Mouse (Mus musculus): ENCODE data around the gene Gm18596. TPM values are rescaled to one million over a fixed set of nuclear protein-coding genes. Genes with fewer than 3 reads are reported as not detected.

The Gm18596 gene
- polyA plus RNA-seq, 2 experiments from 2014 or later, result not detected

GRCm38 (mm10) chr10:77709831-77710230 is 32.6 kb downstream of the Gm18596 start:
- no peak for ATAC-seq

- ATAC-seq, result no peak
Measured at GRCm38 (mm10) chr10:77706326-77706725, 36.1 kb downstream of the Gm18596 start, which contains the start of gene Gm10272. TSS of gene Gm10272 (plus strand) at chr10:77706626.

- ATAC-seq, result no peak
Measured at GRCm38 (mm10) chr10:77697133-77697532, 45.3 kb downstream of the Gm18596 start, which contains the start of gene Gm9508. TSS of gene Gm9508 (minus strand) at chr10:77697233.

Other genes starting within 250 kb of the Gm18596 start
- gene Fam207a, start 226.9 kb downstream of the Gm18596 start, polyA plus RNA-seq (2017; shearing (Covaris generic)), result 10 to 100 TPM; 11.8 to 14.3 TPM
- gene Itgb2, start 212.4 kb downstream of the Gm18596 start, polyA plus RNA-seq (2017; shearing (Covaris generic)), result 100 to 1,000 TPM; 449 to 774 TPM
- 100 to 1,000 TPM; 107 to 179 TPM for gene Pttg1ip, start 160.9 kb downstream of the Gm18596 start, polyA plus RNA-seq (2017; shearing (Covaris generic))
- gene Sumo3, start 136.5 kb downstream of the Gm18596 start, polyA plus RNA-seq (2017; shearing (Covaris generic)), result 100 to 1,000 TPM in 1 of 2 experiments, 10 to 100 TPM in 1; 96.6 to 109 TPM
- 1 to 10 TPM in 1 of 2 experiments, not detected in 1; 3.0 TPM for gene Gm49325, start 136.4 kb downstream of the Gm18596 start, polyA plus RNA-seq (2017; shearing (Covaris generic))
- gene Ube2g2, start 120.4 kb downstream of the Gm18596 start, polyA plus RNA-seq (2017; shearing (Covaris generic)), result 10 to 100 TPM; 42.0 to 65.6 TPM
- 1 to 10 TPM in 1 of 2 experiments, under 1 TPM in 1; 0.31 to 1.4 TPM for gene Tspear, start 56.1 kb downstream of the Gm18596 start, polyA plus RNA-seq (2017; shearing (Covaris generic))
- not detected for gene Gm19402, start 51.9 kb downstream of the Gm18596 start, polyA plus RNA-seq (2017; shearing (Covaris generic))
- not detected for gene Gm9508, start 45.4 kb downstream of the Gm18596 start, polyA plus RNA-seq (2017; shearing (Covaris generic))
- gene Gm10272, start 36.0 kb downstream of the Gm18596 start, polyA plus RNA-seq (2017; shearing (Covaris generic)), result not detected
- gene Gm10024, start 31.2 kb downstream of the Gm18596 start, polyA plus RNA-seq (2017; shearing (Covaris generic)), result not detected
- not detected for gene Gm10142, start 26.8 kb downstream of the Gm18596 start, polyA plus RNA-seq (2017; shearing (Covaris generic))
- not detected for gene Krtap12-1, start 22.0 kb downstream of the Gm18596 start, polyA plus RNA-seq (2017; shearing (Covaris generic))
- not detected for gene Gm10100, start 16.2 kb downstream of the Gm18596 start, polyA plus RNA-seq (2017; shearing (Covaris generic))
- gene Gm9736, start 8.7 kb upstream of the Gm18596 start, polyA plus RNA-seq (2017; shearing (Covaris generic)), result not detected
- not detected for gene Gm3233, start 17.0 kb upstream of the Gm18596 start, polyA plus RNA-seq (2017; shearing (Covaris generic))
- not detected for gene Gm3238, start 28.7 kb upstream of the Gm18596 start, polyA plus RNA-seq (2017; shearing (Covaris generic))
- not detected for gene Gm7138, start 34.3 kb upstream of the Gm18596 start, polyA plus RNA-seq (2017; shearing (Covaris generic))
- gene Gm3250, start 39.9 kb upstream of the Gm18596 start, polyA plus RNA-seq (2017; shearing (Covaris generic)), result not detected
- not detected for gene Gm7137, start 45.6 kb upstream of the Gm18596 start, polyA plus RNA-seq (2017; shearing (Covaris generic))
- gene Gm9639, start 52.4 kb upstream of the Gm18596 start, polyA plus RNA-seq (2017; shearing (Covaris generic)), result not detected
- gene Gm19668, start 56.5 kb upstream of the Gm18596 start, polyA plus RNA-seq (2017; shearing (Covaris generic)), result not detected
- gene Gm9507, start 69.2 kb upstream of the Gm18596 start, polyA plus RNA-seq (2017; shearing (Covaris generic)), result not detected
- not detected for gene Gm2696, start 72.0 kb upstream of the Gm18596 start, polyA plus RNA-seq (2017; shearing (Covaris generic))
- not detected for gene Krtap10-4, start 84.5 kb upstream of the Gm18596 start, polyA plus RNA-seq (2017; shearing (Covaris generic))
- gene Krtap10-10, start 93.3 kb upstream of the Gm18596 start, polyA plus RNA-seq (2017; shearing (Covaris generic)), result not detected
- not detected for gene Gm36176, start 104.2 kb upstream of the Gm18596 start, polyA plus RNA-seq (2017; shearing (Covaris generic))
- not detected for gene Gm10318, start 110.2 kb upstream of the Gm18596 start, polyA plus RNA-seq (2017; shearing (Covaris generic))
- not detected for gene Gm3285, start 119.3 kb upstream of the Gm18596 start, polyA plus RNA-seq (2017; shearing (Covaris generic))
- gene Lrrc3, start 159.9 kb upstream of the Gm18596 start, polyA plus RNA-seq (2017; shearing (Covaris generic)), result not detected
- gene Trpm2, start 227.9 kb upstream of the Gm18596 start, polyA plus RNA-seq (2017; shearing (Covaris generic)), result 1 to 10 TPM in 1 of 2 experiments, not detected in 1; 1.2 TPM
- gene 1810043G02Rik, start 235.9 kb upstream of the Gm18596 start, polyA plus RNA-seq (2017; shearing (Covaris generic)), result 10 to 100 TPM in 1 of 2 experiments, 1 to 10 TPM in 1; 5.4 to 13.8 TPM